Mouse (Mus musculus) heart, embryonic 12.5 days (tissue): ENCODE measurements around the gene Gfra1. TPM values are rescaled to one million over a fixed set of nuclear protein-coding genes. Genes with fewer than 3 reads are reported as not detected.

Experiments
- ATAC-seq: fragments of 200-750 bp; cut with Nextera tagmentation; 2 replicates; pipeline ENCODE4 v1.8.0; 2017; ENCODE audit warnings: moderate TSS enrichment, moderate library complexity; ENCODE audit not compliant: insufficient number of reproducible peaks, low FRiP score
- H3K27ac ChIP-seq: fragments of 300-500 bp; sonication (generic); 2 replicates; pipeline ENCODE4 v1.5.1; 2016; ENCODE audit warnings: mild to moderate bottlenecking, moderate library complexity; ENCODE audit not compliant: poor library complexity, severe bottlenecking
- H3K27me3 ChIP-seq: fragments of 300-500 bp; sonication (generic); replicated peaks from 2 replicates; pipeline ENCODE4 v1.6.1; 2016; ENCODE audit warnings: mild to moderate bottlenecking, moderate library complexity
- H3K36me3 ChIP-seq: fragments of 300-500 bp; sonication (generic); 2 replicates; pipeline ENCODE4 v1.6.1; 2016; ENCODE audit warnings: mild to moderate bottlenecking, moderate library complexity
- H3K4me1 ChIP-seq: fragments of 300-500 bp; sonication (generic); replicated peaks from 2 replicates; pipeline ENCODE4 v1.6.1; 2016; ENCODE audit warnings: mild to moderate bottlenecking
- H3K4me2 ChIP-seq: fragments of 300-500 bp; sonication (generic); 2 replicates; pipeline ENCODE4 v1.6.1; 2016; ENCODE audit warnings: mild to moderate bottlenecking, moderate library complexity
- H3K4me3 ChIP-seq: fragments of 300-500 bp; sonication (generic); 2 replicates; pipeline ENCODE4 v1.5.1; 2016; ENCODE audit warnings: mild to moderate bottlenecking
- H3K9ac ChIP-seq: fragments of 300-500 bp; sonication (generic); 2 replicates; pipeline ENCODE4 v1.6.1; 2016; ENCODE audit warnings: mild to moderate bottlenecking, moderate library complexity
- H3K9me3 ChIP-seq: fragments of 300-500 bp; sonication (generic); replicated peaks from 2 replicates; pipeline ENCODE4 v1.6.1; 2016; ENCODE audit warnings: mild to moderate bottlenecking, moderate library complexity
- WGBS: fragments of 180-500 bp; shearing (Covaris S2); methylation state at CpG from one replicate; pipeline ENCODE4 v1.1.7; 2016; 5-methylcytosine and 5-hydroxymethylcytosine counted together
- polyA plus RNA-seq: library from polyadenylated mRNA; unstranded; fragments of >200 nt; fragmentation: Nextera tagmentation; extraction: Ambion mirVana; gene quantifications from 2 replicates; pipeline ENCODE4 v1.2.1, GENCODE M21; 2016

Gfra1 gene
- polyA plus RNA-seq, 1 experiment from 2014 or later = 6.1 TPM

GRCm38 (mm10) chr19:58328014-58328413 is 127.7 kb downstream of the Gfra1 start:
- no peak overlapping the region for H3K9ac ChIP-seq
- H3K4me1 ChIP-seq = peaks cover 20% of the 10 kb centered on the region
- no peak for ATAC-seq
- H3K27me3 ChIP-seq = 0 out of 2 replicates have a peak, but pooled peaks cover 2% of the 10 kb centered on the region
- H3K9me3 ChIP-seq = peaks cover 6% of the 10 kb centered on the region; the same call in 1 of the 2 replicates
- no peak overlapping the region for H3K4me3 ChIP-seq
- H3K27ac ChIP-seq = no peak overlapping the region
- H3K36me3 ChIP-seq = no peaks in the 10 kb centered on the region
- 54% methylated on average over 5 of the region's 5 CpGs for WGBS
- H3K4me2 ChIP-seq = no peak overlapping the region

GRCm38 (mm10) chr19:58316474-58316873 is 139.2 kb downstream of the Gfra1 start:
- Histone ChIP-seq H3K36me3 (no peaks in the 10 kb centered on the region), H3K4me1 (no peaks in the 10 kb centered on the region), H3K27me3 (no peaks in the 10 kb centered on the region), H3K4me3 (no peak overlapping the region), H3K27ac (no peak overlapping the region), H3K9ac (no peak overlapping the region), H3K4me2 (no peak overlapping the region), H3K9me3 (peaks cover 29% of the 10 kb centered on the region)
- no peak for ATAC-seq
- WGBS = 72% methylated on average over 5 of the region's 5 CpGs

DNA sequence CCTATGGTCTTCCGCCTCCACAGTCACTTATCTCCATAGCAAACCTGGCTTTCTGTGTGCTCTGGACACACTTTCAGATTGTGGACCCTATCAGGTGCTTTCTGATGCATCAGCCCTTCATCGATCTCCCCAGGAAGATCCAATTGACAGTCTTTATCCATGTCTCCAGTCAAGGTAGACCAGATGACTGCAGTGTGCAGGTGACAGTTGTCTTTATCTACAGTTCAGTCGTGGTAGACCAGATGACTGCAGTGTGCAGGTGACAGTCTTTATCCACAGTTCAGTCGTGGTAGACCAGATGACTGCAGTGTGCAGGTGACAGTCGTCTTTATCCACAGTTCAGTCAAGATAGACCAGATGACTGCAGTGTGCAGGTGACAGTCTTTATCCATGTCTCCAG is 140.0 kb downstream of the Gfra1 start:
- no peak overlapping the region for H3K4me2 ChIP-seq
- WGBS = 82% methylated on average over 5 of the region's 5 CpGs
- H3K27ac ChIP-seq = no peak overlapping the region
- ATAC-seq = no peak
- H3K27me3 ChIP-seq = no peaks in the 10 kb centered on the region
- no peaks in the 10 kb centered on the region for H3K36me3 ChIP-seq
- H3K4me3 ChIP-seq = no peak overlapping the region
- peaks cover 29% of the 10 kb centered on the region for H3K9me3 ChIP-seq
- H3K9ac ChIP-seq = no peak overlapping the region
- no peaks in the 10 kb centered on the region for H3K4me1 ChIP-seq

GRCm38 (mm10) chr19:58314631-58315030 is 141.1 kb downstream of the Gfra1 start:
- H3K27ac ChIP-seq = no peak overlapping the region
- H3K4me2 ChIP-seq = no peak overlapping the region
- H3K4me3 ChIP-seq = no peak overlapping the region
- H3K36me3 ChIP-seq = no peaks in the 10 kb centered on the region
- peaks cover 29% of the 10 kb centered on the region for H3K9me3 ChIP-seq
- ATAC-seq = no peak
- no peaks in the 10 kb centered on the region for H3K27me3 ChIP-seq
- no peaks in the 10 kb centered on the region for H3K4me1 ChIP-seq
- no peak overlapping the region for H3K9ac ChIP-seq
- WGBS = 84% methylated on average over 5 of the region's 5 CpGs

DNA sequence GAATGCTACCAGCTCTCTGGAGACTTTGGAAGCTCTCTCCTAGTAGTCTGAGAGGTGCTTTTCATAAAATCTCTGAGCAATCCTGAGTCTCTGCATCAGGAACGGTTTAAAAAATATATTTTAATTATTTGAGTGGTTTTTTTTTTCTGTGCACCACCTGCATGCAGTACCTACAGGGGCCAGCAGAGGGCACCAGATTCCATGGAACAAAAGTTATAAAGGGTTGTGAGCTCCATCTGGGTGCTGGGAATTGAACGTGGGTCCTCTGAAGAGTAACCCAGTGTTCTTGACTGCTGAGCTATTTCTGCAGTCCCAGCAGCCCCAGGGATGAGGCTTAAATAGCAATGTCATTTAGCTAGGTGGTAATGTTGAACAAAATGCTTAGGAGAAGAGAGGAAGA is 141.9 kb downstream of the Gfra1 start:
- Histone ChIP-seq H3K36me3 (no peaks in the 10 kb centered on the region), H3K27ac (no peak overlapping the region), H3K4me1 (no peaks in the 10 kb centered on the region), H3K27me3 (no peaks in the 10 kb centered on the region), H3K9ac (no peak overlapping the region), H3K9me3 (peaks cover 29% of the 10 kb centered on the region), H3K4me2 (no peak overlapping the region), H3K4me3 (no peak overlapping the region)
- WGBS = 76% methylated on average over 2 of the region's 2 CpGs
- no peak for ATAC-seq

DNA sequence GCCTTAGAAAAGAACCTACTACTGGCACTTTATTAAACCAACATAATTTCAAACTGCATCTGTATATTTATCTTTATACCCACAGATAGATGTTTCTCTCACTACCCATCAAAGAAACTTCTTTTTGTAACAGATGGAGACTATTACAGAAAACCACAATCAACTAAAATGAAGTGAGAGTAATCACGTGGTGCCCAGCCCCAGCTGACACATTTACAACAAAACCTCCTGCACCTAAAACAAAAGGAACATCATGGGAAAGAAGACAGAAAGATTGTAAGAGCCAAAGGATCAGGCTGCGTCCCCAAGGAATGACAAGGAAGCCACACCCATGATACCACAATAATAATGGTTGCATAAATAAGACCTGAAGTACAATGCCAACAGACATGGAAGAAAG is 143.2 kb downstream of the Gfra1 start:
- no peak for ATAC-seq
- WGBS = 73% methylated on average over 2 of the region's 2 CpGs
- H3K4me3 ChIP-seq = no peak overlapping the region
- H3K9ac ChIP-seq = no peak overlapping the region
- no peaks in the 10 kb centered on the region for H3K27me3 ChIP-seq
- H3K9me3 ChIP-seq = peaks cover 21% of the 10 kb centered on the region
- no peaks in the 10 kb centered on the region for H3K4me1 ChIP-seq
- no peak overlapping the region for H3K27ac ChIP-seq
- no peaks in the 10 kb centered on the region for H3K36me3 ChIP-seq
- H3K4me2 ChIP-seq = no peak overlapping the region

DNA sequence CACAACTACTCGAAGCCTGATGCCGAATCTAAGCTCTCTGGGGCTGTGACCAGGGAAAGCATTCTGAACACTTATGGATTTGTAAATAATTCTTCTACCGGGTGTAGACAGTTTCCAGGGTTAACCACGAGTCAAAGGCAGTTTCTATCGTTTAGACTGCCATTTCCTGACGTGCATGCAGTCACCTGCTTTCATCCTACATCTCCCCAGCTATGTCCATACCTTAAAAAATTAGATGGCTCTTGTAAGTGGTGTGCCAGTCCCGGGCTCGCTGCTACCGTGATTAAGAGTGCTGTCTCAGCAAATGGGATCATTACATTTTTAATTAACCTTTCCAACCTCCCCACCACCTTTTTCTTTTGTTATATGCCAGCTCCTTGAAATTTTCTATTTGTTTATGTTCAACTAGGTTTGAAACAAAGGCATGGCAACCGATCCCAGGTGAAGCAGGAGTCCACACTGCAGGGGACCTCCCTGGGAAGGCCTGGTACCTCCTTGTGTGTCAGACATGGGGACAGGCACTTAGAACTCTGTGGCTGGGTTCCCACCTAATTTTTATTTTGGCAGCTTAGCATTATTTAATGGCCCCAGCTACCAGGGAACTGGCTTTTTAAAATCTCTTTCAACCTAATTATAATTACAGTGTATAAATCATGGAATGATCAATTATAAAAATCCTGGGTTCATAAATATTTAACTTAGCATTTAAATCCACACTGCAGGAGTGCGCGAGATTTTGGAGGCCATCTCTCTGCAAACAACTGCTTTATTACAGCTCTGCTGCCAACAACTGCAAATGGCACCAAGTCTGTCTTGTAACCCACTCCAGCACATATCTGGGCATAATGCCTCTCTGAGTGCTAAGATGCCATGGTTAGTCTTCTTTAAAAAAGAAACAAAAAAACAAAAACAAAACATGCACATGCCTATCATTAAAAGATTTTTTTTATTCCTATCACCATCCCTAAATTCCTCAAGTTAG is 145.1 kb downstream of the Gfra1 start:
- Histone ChIP-seq H3K4me2 (no peak overlapping the region), H3K27me3 (no peaks in the 10 kb centered on the region), H3K9me3 (peaks cover 21% of the 10 kb centered on the region), H3K36me3 (no peaks in the 10 kb centered on the region), H3K4me1 (no peaks in the 10 kb centered on the region), H3K27ac (no peak overlapping the region), H3K4me3 (no peak overlapping the region), H3K9ac (no peak overlapping the region)
- no peak for ATAC-seq
- WGBS = 71% methylated on average over 12 of the region's 12 CpGs

DNA sequence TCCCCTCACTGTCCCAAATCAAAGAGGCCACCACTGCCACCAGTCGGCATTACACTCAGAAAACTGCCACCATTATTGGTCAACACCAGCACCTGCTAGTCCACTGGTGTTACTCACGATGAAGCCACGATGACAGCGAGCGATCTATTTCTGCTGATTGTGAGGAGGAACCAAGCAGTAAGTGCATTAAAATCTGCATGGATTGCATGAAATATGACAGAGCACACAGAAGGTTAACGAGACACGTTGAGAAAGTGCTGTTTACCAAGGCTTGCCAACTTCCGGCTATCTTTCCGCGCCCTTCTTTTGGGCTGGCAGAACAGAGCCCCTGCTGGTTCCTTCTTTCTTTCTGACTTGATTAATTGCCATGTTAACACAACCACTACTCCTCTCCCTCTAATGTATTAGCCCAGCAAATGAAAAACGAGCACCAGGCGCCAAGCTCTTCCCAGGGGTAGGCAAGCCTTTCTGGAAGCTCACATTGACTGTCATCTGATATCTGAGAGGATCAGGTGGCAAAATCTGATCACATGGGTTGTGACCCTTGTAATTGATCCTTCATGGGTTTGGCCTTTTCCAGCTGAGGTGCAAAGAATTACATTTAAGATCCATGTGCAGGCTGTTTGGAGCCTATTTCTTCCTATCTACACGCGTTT is 146.0 kb downstream of the Gfra1 start:
- no peak overlapping the region for H3K4me3 ChIP-seq
- H3K36me3 ChIP-seq = no peaks in the 10 kb centered on the region
- 82% methylated on average over 14 of the region's 14 CpGs for WGBS
- H3K27me3 ChIP-seq = no peaks in the 10 kb centered on the region
- H3K27ac ChIP-seq = no peak overlapping the region
- no peak for ATAC-seq
- H3K4me2 ChIP-seq = no peak overlapping the region
- H3K4me1 ChIP-seq = no peaks in the 10 kb centered on the region
- no peak overlapping the region for H3K9ac ChIP-seq
- H3K9me3 ChIP-seq = peaks cover 15% of the 10 kb centered on the region

DNA sequence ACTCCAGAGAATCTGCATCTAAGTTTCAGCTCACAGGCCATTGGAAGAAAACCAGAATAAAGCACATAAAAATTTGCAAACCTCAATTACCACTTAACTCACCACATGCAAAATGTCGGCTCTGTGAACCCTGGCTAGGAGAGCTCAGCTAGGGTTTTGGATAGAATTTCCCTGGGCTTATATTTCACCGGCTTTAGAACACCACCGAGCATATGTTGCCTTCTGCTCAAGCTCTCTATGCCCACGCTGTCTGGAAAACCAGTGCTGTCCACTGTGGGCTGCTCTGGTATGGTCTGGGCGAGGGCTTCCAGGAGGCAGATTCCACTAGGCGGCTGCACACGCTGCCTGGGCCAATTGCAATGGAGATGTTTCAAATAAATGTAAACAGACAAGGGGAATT is 154.6 kb downstream of the Gfra1 start:
- ATAC-seq = no peak
- peaks cover 5% of the 10 kb centered on the region; the same call in 1 of the 2 replicates for H3K27me3 ChIP-seq
- H3K9ac ChIP-seq = no peak overlapping the region
- H3K4me2 ChIP-seq = no peak overlapping the region
- no peak overlapping the region for H3K27ac ChIP-seq
- 83% methylated on average over 7 of the region's 7 CpGs for WGBS
- no peaks in the 10 kb centered on the region for H3K36me3 ChIP-seq
- peaks cover 2% of the 10 kb centered on the region for H3K9me3 ChIP-seq
- peaks cover 3% of the 10 kb centered on the region; the same call in 1 of the 2 replicates for H3K4me1 ChIP-seq
- no peak overlapping the region for H3K4me3 ChIP-seq

- Histone ChIP-seq H3K4me1 (peaks cover 3% of the 10 kb centered on the region; the same call in 1 of the 2 replicates), H3K9ac (no peak overlapping the region), H3K27me3 (peaks cover 5% of the 10 kb centered on the region; the same call in 1 of the 2 replicates), H3K4me3 (no peak overlapping the region), H3K9me3 (peaks cover 5% of the 10 kb centered on the region; the same call in 1 of the 2 replicates), H3K4me2 (no peak overlapping the region), H3K36me3 (no peaks in the 10 kb centered on the region), H3K27ac (no peak overlapping the region)
- ATAC-seq = no peak
- 78% methylated on average over 2 of the region's 2 CpGs for WGBS
Observed at GRCm38 (mm10) chr19:58297926-58298325, 157.8 kb downstream of the Gfra1 start.

- no peak overlapping the region for H3K27ac ChIP-seq
- H3K27me3 ChIP-seq = peaks cover 5% of the 10 kb centered on the region; the same call in 1 of the 2 replicates
- no peak overlapping the region; the same call in 1 of the 2 replicates for H3K9ac ChIP-seq
- 38% methylated on average over 7 of the region's 7 CpGs for WGBS
- H3K9me3 ChIP-seq = peaks cover 5% of the 10 kb centered on the region; the same call in 1 of the 2 replicates
- no peak overlapping the region for H3K4me3 ChIP-seq
- H3K36me3 ChIP-seq = no peaks in the 10 kb centered on the region
- peaks cover 3% of the 10 kb centered on the region; the same call in 1 of the 2 replicates for H3K4me1 ChIP-seq
- no peak overlapping the region for H3K4me2 ChIP-seq
- no peak for ATAC-seq
Observed at GRCm38 (mm10) chr19:58296842-58297190, 158.9 kb downstream of the Gfra1 start.
